Mouse (Mus musculus): ENCODE results near the gene Ccdc30.

- no peak for TF ChIP-seq POLR2AphosphoS5 (IDR thresholded peaks at IDR 0.05; ENCODE audit: insufficient replicate concordance, low read depth, low read length)
- TF ChIP-seq CTCF (IDR thresholded peaks at IDR 0.05; ENCODE audit: low read depth, low read length), result no peak
Measured at GRCm38 (mm10) chr4:119366758-119367526, 48.4 kb downstream of the Ccdc30 start.
